Mouse (Mus musculus) cerebral cortex, adult 2 months (tissue): ENCODE data around the gene Vmn1r87.

Experiments
- WGBS: fragments of 180-500 bp; shearing (Covaris S2); methylation state at CpG from one replicate; pipeline ENCODE4 v1.1.7; 2018; 5-methylcytosine and 5-hydroxymethylcytosine counted together

Vmn1r87 gene

GRCm38 (mm10) chr7:13140057-13140456 is at the start of gene Vmn1r87:
Vmn1r87 (minus strand) TSS chr7:13140157.
- WGBS: 93% methylated on average over 1 of the region's 1 CpGs

DNA sequence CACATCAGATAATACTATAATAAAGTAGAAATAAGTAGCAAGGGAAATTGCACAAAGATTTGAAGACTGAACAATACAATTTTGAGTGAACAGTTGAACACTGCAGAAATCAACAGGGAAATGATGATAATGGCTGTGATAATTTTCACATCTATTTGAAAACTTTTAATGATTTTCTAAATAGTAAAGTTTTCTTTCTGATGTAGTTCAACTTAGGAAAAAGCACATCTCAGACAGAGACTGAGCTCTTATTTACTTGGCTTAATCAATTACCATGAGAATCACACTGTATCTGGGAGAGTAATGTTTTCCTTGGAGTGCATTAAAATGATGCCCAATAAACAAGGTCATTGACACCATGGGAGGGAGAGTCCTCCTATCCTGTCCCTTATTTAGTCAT is 19.3 kb upstream of the Vmn1r87 start, which contains the start of gene Vmn1r88:
Gene Vmn1r88 (plus strand): TSS at position 301 of the 400 bp plus-strand sequence.

GRCm38 (mm10) chr7:13131856-13132255 is 8.1 kb downstream of the Vmn1r87 start:
- WGBS: 96% methylated on average over 2 of the region's 2 CpGs

- WGBS: 2% methylated on average over 18 of the region's 34 CpGs
Observed at GRCm38 (mm10) chr7:13123554-13124153, 16.3 kb downstream of the Vmn1r87 start.

DNA sequence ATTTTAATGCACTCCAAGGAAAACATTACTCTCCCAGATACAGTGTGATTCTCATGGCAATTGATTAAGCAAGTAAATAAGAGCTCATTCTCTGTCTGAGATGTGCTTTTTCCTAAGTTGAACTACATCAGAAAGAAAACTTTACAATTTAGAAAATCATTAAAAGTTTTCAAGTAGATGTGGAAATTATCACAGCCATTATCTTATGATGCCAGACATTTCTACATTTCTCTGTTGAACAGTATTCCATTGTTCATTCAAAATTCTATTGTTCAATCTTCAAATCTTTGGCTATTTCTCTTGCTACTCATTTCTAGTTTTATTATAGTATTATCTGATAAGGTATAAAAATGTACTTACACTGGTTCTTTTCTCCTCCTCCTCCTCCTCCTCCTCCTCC is 20.1 kb downstream of the Vmn1r87 start, which contains the start of gene Vmn1r86:
Gene Vmn1r86 (minus strand): TSS at position 101 of the 400 bp plus-strand sequence.

DNA sequence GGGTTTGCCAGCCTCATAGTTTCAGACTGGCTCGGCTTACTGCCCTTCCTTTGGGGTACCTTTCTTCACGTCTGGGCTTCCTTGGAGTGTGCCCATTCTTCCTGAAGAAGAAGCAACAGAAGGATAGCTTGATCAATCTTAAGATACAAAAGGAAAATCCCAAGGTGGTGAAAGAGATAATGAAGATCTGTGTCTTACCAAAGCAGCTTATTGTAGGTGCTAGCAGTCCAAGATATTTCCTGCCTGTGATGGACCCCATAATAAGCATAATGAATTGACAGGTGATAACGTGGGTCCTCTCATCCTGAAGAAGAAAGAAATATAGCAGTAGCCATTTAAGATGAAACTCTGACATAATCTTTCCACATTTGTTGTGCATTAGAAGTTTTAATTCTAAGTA is 44.9 kb downstream of the Vmn1r87 start, which contains the start of gene Vmn1r85:
Gene Vmn1r85 (minus strand): TSS at position 101 of the 400 bp plus-strand sequence.
- WGBS: 59% methylated on average over 3 of the region's 3 CpGs
